Mouse (Mus musculus): Measurements from ENCODE around the gene Abtb1.

- no peak for TF ChIP-seq POLR2A (IDR thresholded peaks at IDR 0.05; ENCODE audit: insufficient read length, low read depth)
- no peak for TF ChIP-seq USF1 (IDR thresholded peaks at IDR 0.05; ENCODE audit: low read depth)
- TF ChIP-seq POLR2AphosphoS2 (IDR thresholded peaks at IDR 0.05; ENCODE audit: insufficient read length, low read depth) = no peak
Measured at GRCm38 (mm10) chr6:88804966-88805577, 36.7 kb downstream of the Abtb1 start.
